Mouse (Mus musculus) CH12.LX (cell line): ENCODE results near the gene Taf1a.

Source experiments
- CHD1 ChIP-seq: IDR thresholded peaks from 2 replicates; pipeline ENCODE4 v1.6.1; 2012; ENCODE audit warnings: low read depth, low read length, improper control_type of control experiment, inconsistent platforms
- CHD2 ChIP-seq: IDR thresholded peaks from 2 replicates; pipeline ENCODE4 v1.6.1; 2011; ENCODE audit warnings: low read length, improper control_type of control experiment
- CTCF ChIP-seq, 2 experiments: IDR thresholded peaks in 1 of 2; conservative IDR thresholded peaks in 1 of 2; 2 replicates each; pipeline ENCODE4 v1.5.1; 2011 to 2012; ENCODE audit warnings: low read depth in 2 of 2, low read length in 2 of 2, improper control_type of control experiment in 1 of 2, inconsistent platforms in 1 of 2, mild to moderate bottlenecking in 1 of 2, moderate library complexity in 1 of 2
- E2F4 ChIP-seq: IDR thresholded peaks from 2 replicates; pipeline ENCODE4 v1.6.1; 2011; ENCODE audit warnings: low read depth, low read length, improper control_type of control experiment; ENCODE audit not compliant: insufficient replicate concordance
- ELF1 ChIP-seq: IDR thresholded peaks from 2 replicates; pipeline ENCODE4 v1.6.1; 2014; ENCODE audit warnings: low read depth, mild to moderate bottlenecking, inconsistent platforms, low read length, improper control_type of control experiment
- EP300 ChIP-seq: IDR thresholded peaks from 2 replicates; pipeline ENCODE4 v1.6.1; 2011; ENCODE audit warnings: low read length, improper control_type of control experiment
- JUN ChIP-seq: IDR thresholded peaks from 2 replicates; pipeline ENCODE4 v1.6.1; 2011; ENCODE audit warnings: low read depth, mild to moderate bottlenecking, low read length, improper control_type of control experiment, moderate library complexity; ENCODE audit not compliant: insufficient read depth
- POLR2A ChIP-seq: IDR thresholded peaks from 2 replicates; pipeline ENCODE4 v1.6.1; 2011; ENCODE audit warnings: low read depth, mild to moderate bottlenecking, improper control_type of control experiment, low read length
- POLR2AphosphoS2 ChIP-seq: IDR thresholded peaks from 2 replicates; pipeline ENCODE4 v1.6.1; 2011; ENCODE audit warnings: low read depth, low read length, improper control_type of control experiment
- SIN3A ChIP-seq: IDR thresholded peaks from 2 replicates; pipeline ENCODE4 v1.6.1; 2012; ENCODE audit warnings: low read length, improper control_type of control experiment, inconsistent platforms
- USF1 ChIP-seq: IDR thresholded peaks from 2 replicates; pipeline ENCODE4 v1.6.1; 2014; ENCODE audit warnings: low read depth, mild to moderate bottlenecking, inconsistent platforms, low read length, improper control_type of control experiment
- ZKSCAN1 ChIP-seq: IDR thresholded peaks from 2 replicates; pipeline ENCODE4 v1.6.1; 2012; ENCODE audit warnings: low read depth, inconsistent platforms, low read length, improper control_type of control experiment, borderline replicate concordance
- ZMIZ1 ChIP-seq: IDR thresholded peaks from 2 replicates; pipeline ENCODE4 v1.6.1; 2012; ENCODE audit warnings: low read depth, mild to moderate bottlenecking, inconsistent platforms, low read length, improper control_type of control experiment

DNA sequence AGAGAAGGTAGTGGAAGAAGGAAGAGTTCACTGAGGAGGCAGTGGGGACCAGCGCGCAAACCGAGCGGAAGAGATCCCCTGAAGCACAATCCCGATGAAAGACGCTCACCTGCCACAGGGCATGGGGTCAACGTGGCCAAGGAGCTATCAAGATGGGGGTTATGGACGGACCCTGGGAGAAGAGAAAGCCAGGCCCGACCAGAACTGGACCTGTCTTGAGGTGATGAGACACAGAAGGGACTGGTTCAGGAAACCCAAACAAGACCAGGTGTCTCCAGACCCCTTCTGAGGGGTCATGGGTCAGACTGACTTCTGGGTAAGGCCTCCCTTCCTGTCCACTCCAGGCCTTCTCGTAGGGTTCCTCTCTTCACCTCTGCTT lies 43.0 kb upstream of the Taf1a start:
- TF ChIP-seq CTCF (conservative IDR thresholded peaks at IDR 0.05 in 1 of 2, IDR thresholded peaks at IDR 0.05 in 1 of 2; ENCODE audit: low read depth in 2 of 2, low read length in 2 of 2) (no peak), ZMIZ1 (no peak), POLR2A (no peak), POLR2AphosphoS2 (no peak), ELF1 (no peak), JUN (no peak), ZKSCAN1 (no peak), USF1 (no peak), EP300 (no peak), E2F4 (no peak), SIN3A (no peak), CHD1 (no peak), CHD2 (no peak)
